17 mouse cellular contexts compared by ENCODE assay signal in the genomic region with DNA sequence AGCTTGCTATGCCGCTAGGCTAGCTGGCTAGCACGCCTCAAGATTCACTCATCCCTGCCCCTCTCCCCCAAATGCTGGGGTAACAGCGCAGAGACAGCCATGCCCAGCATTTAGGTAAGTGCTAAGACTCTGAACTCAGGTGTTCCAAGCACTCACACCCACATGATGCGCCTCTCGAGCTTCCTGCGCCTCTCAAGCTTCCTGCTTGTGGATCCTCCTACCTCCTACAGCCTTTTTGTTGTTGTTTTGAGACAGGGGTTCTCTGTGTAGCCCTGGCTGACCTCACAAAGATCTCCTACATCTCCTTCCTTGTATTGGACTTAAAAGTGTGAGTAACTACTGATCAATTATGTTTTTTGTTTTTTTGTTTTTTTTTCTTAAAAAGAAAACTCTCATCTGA. TPM values are rescaled to one million over a fixed set of nuclear protein-coding genes. Genes with fewer than 3 reads are reported as not detected.
DNase-seq lines count a peak whose midpoint lies in the region; ATAC-seq and TF ChIP-seq lines count a peak whose summit lies in the region.
"Had no signal": no experiment of that assay in that cellular context is flagged by ENCODE, and none has a peak within 500 bp of the region (broad histone marks: within the 10 kb centered on the region; RNA-seq: fewer than 3 reads in every experiment).

No protein-coding gene starts in this region.

- peaks cover 15% of the 10 kb centered on the region; the same call in 1 of the 2 replicates for H3K36me3 ChIP-seq in embryonic facial prominence, embryonic 12.5 days
- H3K36me3 ChIP-seq in embryonic facial prominence, embryonic 10.5 days (replicated peaks), result peaks cover 72% of the 10 kb centered on the region
- 0 out of 2 replicates have a peak, but pooled peaks cover 8% of the 10 kb centered on the region for H3K36me3 ChIP-seq in hindbrain, embryonic 12.5 days
- H3K36me3 ChIP-seq in hindbrain, postnatal 0 days (ENCODE audit: insufficient read depth, low read length), result no peaks in the 10 kb centered on the region
- H3K36me3 ChIP-seq: forebrain, embryonic 15.5 days; intestine, embryonic 15.5 days had no signal

- ATAC-seq in embryonic facial prominence, embryonic 12.5 days (ENCODE audit: insufficient number of reproducible peaks, insufficient read depth, low FRiP score, low TSS enrichment), result no peak
- ATAC-seq in hindbrain, embryonic 12.5 days (ENCODE audit: low FRiP score), result no peak
- ATAC-seq in hindbrain, postnatal 0 days, result no peak
- ATAC-seq: forebrain, embryonic 15.5 days; intestine, embryonic 15.5 days had no signal

- TF ChIP-seq CTCF in hindbrain, postnatal 0 days (IDR thresholded peaks at IDR 0.05; ENCODE audit: low read depth), result no peak

- H3K4me1 ChIP-seq in embryonic facial prominence, embryonic 12.5 days, result peaks cover 48% of the 10 kb centered on the region
- H3K4me1 ChIP-seq in embryonic facial prominence, embryonic 10.5 days, result peaks cover 49% of the 10 kb centered on the region
- peaks cover 41% of the 10 kb centered on the region for H3K4me1 ChIP-seq in hindbrain, embryonic 12.5 days
- H3K4me1 ChIP-seq in hindbrain, postnatal 0 days (ENCODE audit: insufficient read depth, low read length), result no peaks in the 10 kb centered on the region; the same call in 1 of the 2 replicates

- no peak overlapping the region for H3K9ac ChIP-seq in embryonic facial prominence, embryonic 12.5 days
- no peak overlapping the region for H3K9ac ChIP-seq in hindbrain, embryonic 12.5 days
- H3K9ac ChIP-seq in hindbrain, postnatal 0 days (replicated peaks; ENCODE audit: low read length), result no peak overlapping the region
- H3K9ac ChIP-seq: forebrain, embryonic 15.5 days; intestine, embryonic 15.5 days had no signal

- no peak for DNase-seq in embryonic facial prominence, embryonic 10.5 days (ENCODE audit: low spot score)
- DNase-seq in hindbrain, postnatal 0 days (ENCODE audit: low spot score), result no peak
- DNase-seq in thymus, postnatal 14 days, result peak; percentile 18
- no peak for DNase-seq in thymus, postnatal 10 days (ENCODE audit: low spot score in 2 of 2)
- no peak for DNase-seq in spleen, adult 12 weeks (ENCODE audit: low spot score)
- no peak for DNase-seq in natural killer cell, adult 2 months (ENCODE audit: low spot score in 2 of 2)
- DNase-seq: adrenal gland, postnatal 10 days; cerebellum, adult 11-12 months; cerebellum, postnatal 36 days; lung, postnatal 10 days; midbrain, embryonic 14.5 days had no signal

- 84% methylated on average over 6 of the region's 6 CpGs for WGBS in embryonic facial prominence, embryonic 12.5 days
- 87% methylated on average over 6 of the region's 6 CpGs for WGBS in embryonic facial prominence, embryonic 10.5 days
- WGBS in hindbrain, embryonic 12.5 days, result 87% methylated on average over 6 of the region's 6 CpGs
- 88% methylated on average over 6 of the region's 6 CpGs for WGBS in hindbrain, postnatal 0 days

- no peak overlapping the region for H3K4me3 ChIP-seq in embryonic facial prominence, embryonic 12.5 days
- no peak overlapping the region for H3K4me3 ChIP-seq in embryonic facial prominence, embryonic 10.5 days
- no peak overlapping the region for H3K4me3 ChIP-seq in hindbrain, embryonic 12.5 days
- H3K4me3 ChIP-seq in hindbrain, postnatal 0 days (ENCODE audit: low read length), result no peak overlapping the region
- H3K4me3 ChIP-seq: erythroblast, embryonic 14.5 days; forebrain, embryonic 15.5 days; hindbrain, embryonic 10.5 days; intestine, embryonic 15.5 days had no signal

- H3K9me3 ChIP-seq in embryonic facial prominence, embryonic 12.5 days, result no peaks in the 10 kb centered on the region
- no peaks in the 10 kb centered on the region for H3K9me3 ChIP-seq in embryonic facial prominence, embryonic 10.5 days
- no peaks in the 10 kb centered on the region for H3K9me3 ChIP-seq in hindbrain, embryonic 12.5 days (replicated peaks)
- H3K9me3 ChIP-seq in hindbrain, postnatal 0 days (ENCODE audit: low read length), result no peaks in the 10 kb centered on the region
- H3K9me3 ChIP-seq: forebrain, embryonic 15.5 days; hindbrain, embryonic 10.5 days; intestine, embryonic 15.5 days had no signal

- 0 out of 2 replicates have a peak overlapping the region, but pooled peaks have one; percentile 11 for H3K27ac ChIP-seq in embryonic facial prominence, embryonic 12.5 days
- H3K27ac ChIP-seq in embryonic facial prominence, embryonic 10.5 days (replicated peaks), result no peak overlapping the region; the same call in 1 of the 2 replicates
- H3K27ac ChIP-seq in hindbrain, embryonic 12.5 days, result 0 out of 2 replicates have a peak overlapping the region, but pooled peaks have one; percentile 35
- no peak overlapping the region for H3K27ac ChIP-seq in hindbrain, postnatal 0 days
- H3K27ac ChIP-seq: forebrain, embryonic 15.5 days; hindbrain, embryonic 10.5 days; intestine, embryonic 15.5 days had no signal

- no peak overlapping the region for H3K4me2 ChIP-seq in embryonic facial prominence, embryonic 12.5 days (replicated peaks)
- no peak overlapping the region for H3K4me2 ChIP-seq in hindbrain, embryonic 12.5 days (replicated peaks)
- no peak overlapping the region for H3K4me2 ChIP-seq in hindbrain, postnatal 0 days (ENCODE audit: low read depth, low read length)
- H3K4me2 ChIP-seq: forebrain, embryonic 15.5 days; intestine, embryonic 15.5 days had no signal

- H3K27me3 ChIP-seq in embryonic facial prominence, embryonic 12.5 days, result no peaks in the 10 kb centered on the region
- H3K27me3 ChIP-seq in embryonic facial prominence, embryonic 10.5 days (replicated peaks; ENCODE audit: low read depth, poor library complexity, severe bottlenecking), result no peaks in the 10 kb centered on the region
- H3K27me3 ChIP-seq in hindbrain, embryonic 12.5 days, result no peaks in the 10 kb centered on the region
- H3K27me3 ChIP-seq in hindbrain, postnatal 0 days (ENCODE audit: insufficient read depth, low read length), result no peaks in the 10 kb centered on the region
- H3K27me3 ChIP-seq: forebrain, embryonic 15.5 days; intestine, embryonic 15.5 days had no signal

RNA-seq across cellular contexts. Expression of a gene that starts 6.0 kb away (rescaled TPM):
- 55.2 and 59.3 TPM in 2 replicates for polyA plus RNA-seq in embryonic facial prominence, embryonic 12.5 days (2016; fragmentation: Nextera tagmentation; extraction: Ambion mirVana)
- 69.5 and 71.6 TPM in 2 replicates for polyA plus RNA-seq in embryonic facial prominence, embryonic 10.5 days (2016; fragmentation: Nextera tagmentation; extraction: Ambion mirVana)
- polyA plus RNA-seq in hindbrain, embryonic 12.5 days (2016; fragmentation: Nextera tagmentation; extraction: Ambion mirVana), result 41.5 and 46.5 TPM in 2 replicates
- total RNA-seq in hindbrain, postnatal 0 days (2014; rRNA removed), result 34.6 and 72.0 TPM in 2 replicates
- polyA plus RNA-seq in hindbrain, postnatal 0 days (2015; fragmentation: Nextera tagmentation; extraction: Ambion mirVana), result 52.1 and 57.1 TPM in 2 replicates

RNA-seq across cellular contexts. Expression of a gene that starts 41.4 kb away (rescaled TPM):
- 20.0 and 20.4 TPM in 2 replicates for polyA plus RNA-seq in embryonic facial prominence, embryonic 12.5 days (2016; fragmentation: Nextera tagmentation; extraction: Ambion mirVana)
- polyA plus RNA-seq in embryonic facial prominence, embryonic 10.5 days (2016; fragmentation: Nextera tagmentation; extraction: Ambion mirVana), result 17.6 and 19.9 TPM in 2 replicates
- polyA plus RNA-seq in hindbrain, embryonic 12.5 days (2016; fragmentation: Nextera tagmentation; extraction: Ambion mirVana), result 26.7 and 28.3 TPM in 2 replicates
- total RNA-seq in hindbrain, postnatal 0 days (2014; rRNA removed), result 36.8 and 38.7 TPM in 2 replicates
- polyA plus RNA-seq in hindbrain, postnatal 0 days (2015; fragmentation: Nextera tagmentation; extraction: Ambion mirVana), result 15.2 and 16.0 TPM in 2 replicates

RNA-seq across cellular contexts. Expression of a gene that starts 42.7 kb away (rescaled TPM):
- 31.9 and 32.3 TPM in 2 replicates for polyA plus RNA-seq in embryonic facial prominence, embryonic 12.5 days (2016; fragmentation: Nextera tagmentation; extraction: Ambion mirVana)
- 30.0 and 30.5 TPM in 2 replicates for polyA plus RNA-seq in embryonic facial prominence, embryonic 10.5 days (2016; fragmentation: Nextera tagmentation; extraction: Ambion mirVana)
- 25.6 and 30.4 TPM in 2 replicates for polyA plus RNA-seq in hindbrain, embryonic 12.5 days (2016; fragmentation: Nextera tagmentation; extraction: Ambion mirVana)
- total RNA-seq in hindbrain, postnatal 0 days (2014; rRNA removed), result 29.8 and 30.7 TPM in 2 replicates
- 38.2 and 38.5 TPM in 2 replicates for polyA plus RNA-seq in hindbrain, postnatal 0 days (2015; fragmentation: Nextera tagmentation; extraction: Ambion mirVana)

RNA-seq across cellular contexts. Expression of a gene that starts 58.7 kb away (rescaled TPM):
- polyA plus RNA-seq in embryonic facial prominence, embryonic 12.5 days (2016; fragmentation: Nextera tagmentation; extraction: Ambion mirVana), result 89.4 and 92.9 TPM in 2 replicates
- 79.7 and 87.1 TPM in 2 replicates for polyA plus RNA-seq in embryonic facial prominence, embryonic 10.5 days (2016; fragmentation: Nextera tagmentation; extraction: Ambion mirVana)
- 49.9 and 51.0 TPM in 2 replicates for polyA plus RNA-seq in hindbrain, embryonic 12.5 days (2016; fragmentation: Nextera tagmentation; extraction: Ambion mirVana)
- 15.0 and 22.2 TPM in 2 replicates for total RNA-seq in hindbrain, postnatal 0 days (2014; rRNA removed)
- polyA plus RNA-seq in hindbrain, postnatal 0 days (2015; fragmentation: Nextera tagmentation; extraction: Ambion mirVana), result 23.6 and 25.3 TPM in 2 replicates

Comparison
In these comparisons a context has a peak if more than half of its experiments do, and no peak if none do; other contexts are left out.
1. H3K27ac ChIP-seq: peak in embryonic facial prominence, embryonic 12.5 days (single experiment) and hindbrain, embryonic 12.5 days (single experiment); none in embryonic facial prominence, embryonic 10.5 days (single experiment) and hindbrain, postnatal 0 days (single experiment).